Mouse (Mus musculus) ovary, adult 2 months (tissue): Measurements from ENCODE around the gene Trappc10. TPM values are rescaled to one million over a fixed set of nuclear protein-coding genes. Genes with fewer than 3 reads are reported as not detected.

ENCODE experiments used
- polyA plus RNA-seq: library from polyadenylated mRNA; depleted of rRNA; stranded (reverse); fragments of >200 nt; gene quantifications from 2 replicates; pipeline ENCODE4 v1.2.3, GENCODE M21; 2012; rRNA removed

Gene Trappc10
- 61.7 and 63.2 TPM in 2 replicates for polyA plus RNA-seq

DNA sequence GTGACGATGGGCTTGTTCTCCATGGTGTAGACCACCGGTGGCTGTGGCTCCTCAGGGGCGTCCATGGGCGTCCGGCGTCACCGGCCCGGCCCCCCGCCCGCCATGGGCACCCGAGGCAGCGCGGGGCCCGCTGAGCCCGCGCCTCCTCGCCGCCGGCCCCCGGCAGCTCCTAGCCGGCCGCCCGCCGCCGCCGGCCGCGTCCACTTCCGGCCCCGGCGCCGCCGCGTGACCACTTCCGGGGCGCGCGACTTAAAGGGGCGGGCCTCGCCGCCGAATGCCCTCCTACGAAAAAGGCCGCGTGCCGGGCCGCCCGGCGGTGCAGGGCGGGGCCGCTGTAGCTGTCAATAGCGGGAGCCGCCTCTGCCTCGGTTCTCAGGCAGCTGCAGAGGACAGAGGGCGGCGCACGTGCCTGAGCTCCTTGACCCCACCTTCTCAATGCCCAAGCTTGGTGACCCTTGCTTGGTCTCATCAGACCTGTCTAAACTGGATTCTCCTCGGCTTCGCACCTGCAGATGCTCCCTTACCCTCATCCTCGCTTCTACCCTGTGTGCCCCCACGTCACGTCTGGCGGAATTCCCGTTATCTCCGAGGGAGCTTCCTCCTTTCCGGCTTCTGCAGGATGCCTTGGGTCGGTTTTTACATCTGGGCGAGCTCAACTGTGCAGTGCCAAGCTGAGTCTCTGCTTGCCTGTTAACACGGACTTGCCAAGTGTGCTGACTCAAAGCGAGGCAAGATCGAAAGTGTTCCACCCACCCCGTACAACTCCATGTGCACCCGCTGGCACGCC, at the start of gene Trappc10:
Gene Trappc10 (minus strand): TSS at position 204 of the 787 bp plus-strand sequence.

DNA sequence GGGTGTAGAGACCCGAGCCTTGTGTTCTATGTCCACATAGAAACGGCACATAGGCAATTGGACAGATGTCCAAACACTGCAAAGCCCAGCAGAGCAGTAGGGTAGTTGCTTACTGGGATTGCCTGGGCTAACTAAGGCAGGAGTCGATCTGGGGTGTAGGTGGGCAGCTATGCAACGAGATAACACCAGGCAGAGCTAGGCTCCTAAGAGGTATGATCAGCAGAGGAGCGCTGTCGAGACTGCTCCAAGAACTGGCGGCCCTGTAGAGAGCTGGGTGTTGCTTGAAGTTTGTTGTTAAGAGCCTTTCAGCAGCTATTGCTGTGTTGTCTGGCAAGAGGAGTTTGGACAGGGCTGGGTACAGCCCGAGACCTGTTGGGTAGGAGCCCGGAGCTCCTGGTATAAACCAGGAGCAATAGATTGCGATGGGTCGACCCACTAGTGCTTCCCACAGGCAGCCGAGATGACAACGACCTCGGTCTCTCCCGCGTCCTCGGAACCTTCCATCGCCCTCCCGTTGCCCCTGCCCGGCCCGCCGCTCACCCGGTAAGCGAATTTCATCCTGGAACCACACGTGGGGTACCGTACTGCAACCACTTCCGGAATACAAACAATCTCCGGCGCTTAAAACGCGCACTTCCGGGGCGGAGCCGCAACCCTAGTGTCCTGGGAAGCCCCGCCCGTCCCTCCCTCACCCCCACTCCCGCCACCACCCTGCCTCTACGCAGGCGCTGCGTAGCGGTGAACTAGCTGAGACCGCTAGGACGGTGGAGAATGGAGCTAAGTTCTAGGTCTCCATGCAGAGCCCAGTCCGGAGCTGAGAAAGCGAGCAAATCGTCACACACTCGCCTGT, 59.7 kb downstream of the Trappc10 start, which contains the start of gene Pwp2:
Gene Pwp2 (minus strand): TSS at position 619 of the 850 bp plus-strand sequence.

GRCm38 (mm10) chr10:78169281-78170042, 75.0 kb downstream of the Trappc10 start, which contains the start of gene D10Jhu81e:
TSS of gene D10Jhu81e (minus strand) at chr10:78169782.

Other genes starting within 250 kb of the Trappc10 start
- gene Pfkl, start 234.6 kb downstream of the Trappc10 start, polyA plus RNA-seq: 168 and 197 TPM in 2 replicates
- gene Dnmt3l, start 202.7 kb downstream of the Trappc10 start, polyA plus RNA-seq: 2.7 and 3.3 TPM in 2 replicates
- gene Aire, start 201.0 kb downstream of the Trappc10 start, polyA plus RNA-seq: 3.6 TPM in 2 replicates
- 29.7 and 41.0 TPM in 2 replicates for gene Icosl, start 175.3 kb downstream of the Trappc10 start, polyA plus RNA-seq
- gene D10Jhu81e, start 74.9 kb downstream of the Trappc10 start, polyA plus RNA-seq: 190 and 196 TPM in 2 replicates
- gene Pwp2, start 59.5 kb downstream of the Trappc10 start, polyA plus RNA-seq: 16.8 and 17.9 TPM in 2 replicates
- gene Agpat3, start 107.8 kb upstream of the Trappc10 start, polyA plus RNA-seq: 275 and 338 TPM in 2 replicates
- gene Rrp1, start 168.4 kb upstream of the Trappc10 start, polyA plus RNA-seq: 108 and 109 TPM in 2 replicates
- gene Cstb, start 181.0 kb upstream of the Trappc10 start, polyA plus RNA-seq: 21.9 and 33.3 TPM in 2 replicates
- gene Pdxk, start 220.3 kb upstream of the Trappc10 start, polyA plus RNA-seq: 100 and 109 TPM in 2 replicates